Mouse (Mus musculus) kidney, postnatal 0 days (tissue): ENCODE results near the gene Zfp654. TPM values are rescaled to one million over a fixed set of nuclear protein-coding genes. Genes with fewer than 3 reads are reported as not detected.
A peak's percentile ranks its signal among the peaks of the same experiment; 100 is the strongest.

Experiments used
- ATAC-seq: fragments of 200-750 bp; cut with Nextera tagmentation; replicated peaks from 2 replicates; pipeline ENCODE4 v1.8.0; 2017; ENCODE audit warnings: low read depth, moderate number of reproducible peaks, moderate TSS enrichment, moderate library complexity; ENCODE audit not compliant: low FRiP score
- DNase-seq: peaks from one replicate; pipeline ENCODE4 v3.0.0-alpha.2; 2016; ENCODE audit warnings: low spot score
- H3K27ac ChIP-seq: fragments of 300-500 bp; sonication (generic); 2 replicates; pipeline ENCODE4 v1.5.1; 2014; ENCODE audit warnings: mild to moderate bottlenecking
- H3K27me3 ChIP-seq: fragments of 300-500 bp; sonication (generic); 2 replicates; pipeline ENCODE4 v1.6.1; 2014; ENCODE audit warnings: low read length, mixed read lengths; ENCODE audit not compliant: insufficient read depth
- H3K36me3 ChIP-seq: fragments of 300-500 bp; sonication (generic); 2 replicates; pipeline ENCODE4 v1.6.1; 2014; ENCODE audit warnings: low read length, mixed read lengths; ENCODE audit not compliant: insufficient read depth
- H3K4me1 ChIP-seq: fragments of 300-500 bp; sonication (generic); replicated peaks from 2 replicates; pipeline ENCODE4 v1.6.1; 2014; ENCODE audit warnings: antibody characterized with exemption, low read length, mixed read lengths; ENCODE audit not compliant: insufficient read depth
- H3K4me2 ChIP-seq: fragments of 300-500 bp; sonication (generic); 2 replicates; pipeline ENCODE4 v1.6.1; 2014; ENCODE audit warnings: mild to moderate bottlenecking, low read length, moderate library complexity, mixed read lengths
- H3K4me3 ChIP-seq: fragments of 300-500 bp; sonication (generic); replicated peaks from 2 replicates; pipeline ENCODE4 v1.5.1; 2014; ENCODE audit warnings: low read depth, low read length
- H3K9ac ChIP-seq: fragments of 300-500 bp; sonication (generic); 2 replicates; pipeline ENCODE4 v1.6.1; 2014; ENCODE audit warnings: low read depth, low read length
- H3K9me3 ChIP-seq: fragments of 300-500 bp; sonication (generic); replicated peaks from 2 replicates; pipeline ENCODE4 v1.6.1; 2016; ENCODE audit warnings: low read length, inconsistent platforms, mixed read lengths
- CTCF ChIP-seq: IDR thresholded peaks from 2 replicates; pipeline ENCODE4 v1.5.1; 2016; ENCODE audit warnings: antibody characterized with exemption, low read depth, mild to moderate bottlenecking, moderate library complexity
- whole genome bisulfite sequencing: fragments of 180-500 bp; shearing (Covaris S2); extraction: QIAGEN DNeasy Blood & Tissue Kit; methylation state at CpG from one replicate; pipeline ENCODE4 v1.1.7; 2014; 5-methylcytosine and 5-hydroxymethylcytosine counted together
- polyA plus RNA-seq: library from polyadenylated mRNA; unstranded; fragments of >200 nt; fragmentation: Nextera tagmentation; extraction: Ambion mirVana; gene quantifications from 2 replicates; pipeline ENCODE4 v1.2.1, GENCODE M21; 2015

Zfp654 gene
- polyA plus RNA-seq, result 5.1 TPM in 2 replicates

- Histone ChIP-seq H3K9ac (peak within 1 kb of the TSS; percentile 94), H3K4me2 (peak within 1 kb of the TSS; percentile 94), H3K9me3 (no peaks in the 10 kb centered on the region), H3K27me3 (no peaks in the 10 kb centered on the region), H3K36me3 (peaks cover 15% of the 10 kb centered on the region), H3K27ac (peak within 1 kb of the TSS; percentile 95), H3K4me1 (peaks cover 6% of the 10 kb centered on the region; the same call in 1 of the 2 replicates), H3K4me3 (peak within 1 kb of the TSS; percentile 87)
- DNase-seq, result peak; percentile 100
- peak; percentile 13; the same call in 1 of the 2 replicates for TF ChIP-seq CTCF
- peak; percentile 100 for ATAC-seq
- under 1% methylated on average over 82 of the region's 85 CpGs for WGBS
Measured at GRCm38 (mm10) chr16:64851563-64852362, at the start of gene Zfp654, which contains the start of gene Cggbp1. Zfp654 (minus strand) TSS chr16:64851652. Cggbp1 (plus strand) TSS chr16:64851996.

DNA sequence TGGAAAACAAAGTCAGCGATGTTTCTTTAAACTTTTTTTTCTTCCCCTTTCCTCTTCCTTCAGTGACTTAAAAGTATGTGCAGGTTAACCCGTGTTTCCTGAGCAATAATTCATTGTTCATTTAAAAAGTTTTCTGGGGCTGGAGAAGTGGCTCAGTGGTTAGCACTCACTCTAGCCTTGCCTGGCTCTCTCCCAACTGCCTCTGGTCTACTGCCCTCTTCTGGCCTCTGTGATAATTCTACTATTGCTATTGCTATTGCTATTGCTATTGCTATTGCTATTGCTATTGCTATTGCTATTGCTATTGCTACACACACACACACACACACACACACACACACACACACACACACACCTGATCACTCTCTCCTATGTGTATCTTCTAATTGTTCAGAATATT is 47.6 kb upstream of the Zfp654 start:
- Histone ChIP-seq H3K27me3 (no peaks in the 10 kb centered on the region), H3K9me3 (no peaks in the 10 kb centered on the region), H3K27ac (no peak overlapping the region), H3K9ac (no peak overlapping the region), H3K4me1 (no peaks in the 10 kb centered on the region), H3K4me3 (no peak overlapping the region), H3K36me3 (no peaks in the 10 kb centered on the region), H3K4me2 (no peak overlapping the region)
- peak; percentile 73 for DNase-seq
- WGBS, result 38% methylated on average over 2 of the region's 2 CpGs
- TF ChIP-seq CTCF, result peak; percentile 62
- no peak for ATAC-seq

- no peak overlapping the region for H3K4me2 ChIP-seq
- H3K4me3 ChIP-seq, result no peak overlapping the region
- no peaks in the 10 kb centered on the region for H3K27me3 ChIP-seq
- ATAC-seq (no peak), DNase-seq (no peak)
- H3K9me3 ChIP-seq, result no peaks in the 10 kb centered on the region
- no peaks in the 10 kb centered on the region for H3K36me3 ChIP-seq
- no peaks in the 10 kb centered on the region for H3K4me1 ChIP-seq
- WGBS, result 96% methylated on average over 3 of the region's 3 CpGs
- no peak overlapping the region for H3K9ac ChIP-seq
- no peak for TF ChIP-seq CTCF
- no peak overlapping the region for H3K27ac ChIP-seq
Measured at GRCm38 (mm10) chr16:64889496-64889895, 38.0 kb upstream of the Zfp654 start.

DNA sequence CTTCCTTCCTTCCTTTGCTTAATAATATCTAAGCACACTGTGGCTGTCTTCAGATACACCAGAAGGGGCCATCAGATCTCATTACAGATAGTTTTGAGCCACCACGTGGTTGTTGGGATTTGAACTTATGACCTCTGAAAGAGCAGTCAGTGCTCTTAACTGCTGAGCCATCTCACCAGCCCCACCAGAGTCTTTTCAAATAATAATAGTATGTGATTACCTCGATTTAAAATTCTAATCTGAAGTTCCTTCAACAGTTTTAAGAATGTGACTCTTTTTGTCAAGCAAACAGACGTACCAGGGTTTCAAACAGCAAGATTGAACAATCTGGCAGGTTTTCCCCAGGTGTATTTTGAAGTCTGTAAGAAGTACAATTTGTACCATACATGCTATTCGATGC is 34.1 kb upstream of the Zfp654 start:
- no peak for ATAC-seq
- Histone ChIP-seq H3K4me3 (no peak overlapping the region), H3K9ac (no peak overlapping the region), H3K27ac (no peak overlapping the region), H3K4me1 (0 out of 2 replicates have a peak, but pooled peaks cover 3% of the 10 kb centered on the region), H3K27me3 (no peaks in the 10 kb centered on the region), H3K36me3 (no peaks in the 10 kb centered on the region), H3K4me2 (no peak overlapping the region), H3K9me3 (no peaks in the 10 kb centered on the region)
- WGBS, result 46% methylated on average over 4 of the region's 4 CpGs
- no peak for TF ChIP-seq CTCF
- no peak for DNase-seq

GRCm38 (mm10) chr16:64885142-64885541 is 33.7 kb upstream of the Zfp654 start:
- H3K4me3 ChIP-seq, result no peak overlapping the region
- H3K9me3 ChIP-seq, result no peaks in the 10 kb centered on the region
- DNase-seq, result no peak
- WGBS, result 18% methylated on average over 3 of the region's 3 CpGs
- 0 out of 2 replicates have a peak, but pooled peaks cover 3% of the 10 kb centered on the region for H3K4me1 ChIP-seq
- no peak for TF ChIP-seq CTCF
- H3K36me3 ChIP-seq, result no peaks in the 10 kb centered on the region
- no peak overlapping the region for H3K27ac ChIP-seq
- no peaks in the 10 kb centered on the region for H3K27me3 ChIP-seq
- no peak for ATAC-seq
- no peak overlapping the region for H3K4me2 ChIP-seq
- no peak overlapping the region for H3K9ac ChIP-seq

GRCm38 (mm10) chr16:64884420-64884838 is 33.0 kb upstream of the Zfp654 start:
- WGBS, result 3% methylated on average over 3 of the region's 3 CpGs
- peak; percentile 66 for DNase-seq
- Histone ChIP-seq H3K27me3 (no peaks in the 10 kb centered on the region), H3K9me3 (no peaks in the 10 kb centered on the region), H3K4me2 (no peak overlapping the region), H3K4me3 (no peak overlapping the region), H3K36me3 (no peaks in the 10 kb centered on the region), H3K4me1 (0 out of 2 replicates have a peak, but pooled peaks cover 3% of the 10 kb centered on the region), H3K27ac (no peak overlapping the region), H3K9ac (no peak overlapping the region)
- no peak for TF ChIP-seq CTCF
- ATAC-seq, result peak; percentile 46; the same call in 1 of the 2 replicates
